Mouse (Mus musculus): ENCODE measurements around the gene Phgdh. TPM values are rescaled to one million over a fixed set of nuclear protein-coding genes. Genes with fewer than 3 reads are reported as not detected.

Gene Phgdh
- total RNA-seq, 2 experiments from 2014 or later: 1.5 to 2.3 TPM

- DNase-seq (ENCODE audit: low spot score): no peak
Observed at GRCm38 (mm10) chr3:98299391-98300100, 40.2 kb downstream of the Phgdh start.

- no peak for DNase-seq (ENCODE audit: low spot score)
Observed at GRCm38 (mm10) chr3:98295965-98296364, 43.8 kb downstream of the Phgdh start.

GRCm38 (mm10) chr3:98291044-98291443 is 48.7 kb downstream of the Phgdh start:
- DNase-seq (ENCODE audit: low spot score): no peak

- DNase-seq (ENCODE audit: low spot score): no peak
Observed at GRCm38 (mm10) chr3:98283205-98283604, 56.6 kb downstream of the Phgdh start.

GRCm38 (mm10) chr3:98282422-98282821 is 57.4 kb downstream of the Phgdh start:
- DNase-seq (ENCODE audit: low spot score): no peak

GRCm38 (mm10) chr3:98280933-98281678 is 58.7 kb downstream of the Phgdh start:
- peak; percentile 58 for DNase-seq (ENCODE audit: low spot score)

GRCm38 (mm10) chr3:98280204-98280932 is 59.4 kb downstream of the Phgdh start, which contains the start of gene Hmgcs2:
Hmgcs2 (plus strand) TSS chr3:98280435.
- peak; percentile 34 for DNase-seq (ENCODE audit: low spot score)

- DNase-seq (ENCODE audit: low spot score): no peak
Observed at GRCm38 (mm10) chr3:98279682-98280081, 60.1 kb downstream of the Phgdh start.

GRCm38 (mm10) chr3:98273623-98274398 is 66.0 kb downstream of the Phgdh start:
- DNase-seq (ENCODE audit: low spot score): no peak

GRCm38 (mm10) chr3:98267249-98267651 is 72.5 kb downstream of the Phgdh start:
- no peak for DNase-seq (ENCODE audit: low spot score)

Other genes starting within 250 kb of the Phgdh start
- not detected for gene Adam30, start 179.4 kb downstream of the Phgdh start, total RNA-seq (2021)
- gene Reg4, start 117.8 kb downstream of the Phgdh start, total RNA-seq (2021): not detected
- 1 to 10 TPM; 1.1 to 2.4 TPM for gene Hmgcs2, start 59.6 kb downstream of the Phgdh start, total RNA-seq (2021)
- gene Zfp697, start 42.5 kb upstream of the Phgdh start, total RNA-seq (2021): 1 to 10 TPM in 1 of 2 experiments, under 1 TPM in 1; 0.78 to 2.0 TPM
- gene Gm4450, start 117.1 kb upstream of the Phgdh start, total RNA-seq (2021): not detected
- gene Hsd3b4, start 170.5 kb upstream of the Phgdh start, total RNA-seq (2021): not detected
- gene Gm10681, start 248.8 kb upstream of the Phgdh start, total RNA-seq (2021): under 1 TPM in 1 of 2 experiments, not detected in 1; 0.14 TPM